Mouse (Mus musculus): ENCODE data around the gene Uggt1. TPM values are rescaled to one million over a fixed set of nuclear protein-coding genes. Genes with fewer than 3 reads are reported as not detected.

The Uggt1 gene
- total RNA-seq, 2 experiments from 2014 or later = 21.9 to 27.5 TPM

- no peak for DNase-seq
Measured at GRCm38 (mm10) chr1:36257276-36257675, 12.8 kb upstream of the Uggt1 start.

- DNase-seq = no peak
Measured at GRCm38 (mm10) chr1:36255871-36256640, 11.5 kb upstream of the Uggt1 start.

- DNase-seq = peak; percentile 34
Measured at GRCm38 (mm10) chr1:36254635-36255360, 10.3 kb upstream of the Uggt1 start.

GRCm38 (mm10) chr1:36252791-36253190, 8.3 kb upstream of the Uggt1 start:
- DNase-seq = peak; percentile 51

GRCm38 (mm10) chr1:36251426-36251825, 6.9 kb upstream of the Uggt1 start:
- DNase-seq = no peak

GRCm38 (mm10) chr1:36246688-36247087, 2.2 kb upstream of the Uggt1 start:
- DNase-seq = no peak

GRCm38 (mm10) chr1:36244828-36245215, 302 bp upstream of the Uggt1 start:
- DNase-seq = no peak

GRCm38 (mm10) chr1:36243447-36244057, 968 bp downstream of the Uggt1 start:
- no peak for DNase-seq

GRCm38 (mm10) chr1:36241903-36242429, 2.6 kb downstream of the Uggt1 start:
- no peak for DNase-seq

- DNase-seq = no peak
Measured at GRCm38 (mm10) chr1:36240176-36240575, 4.3 kb downstream of the Uggt1 start.

- DNase-seq = no peak
Measured at GRCm38 (mm10) chr1:36239396-36239795, 5.1 kb downstream of the Uggt1 start.

GRCm38 (mm10) chr1:36235855-36236254, 8.7 kb downstream of the Uggt1 start:
- no peak for DNase-seq

- DNase-seq = no peak
Measured at GRCm38 (mm10) chr1:36235057-36235639, 9.4 kb downstream of the Uggt1 start.

- DNase-seq = no peak
Measured at GRCm38 (mm10) chr1:36233218-36233617, 11.3 kb downstream of the Uggt1 start.

GRCm38 (mm10) chr1:36230919-36231705, 13.4 kb downstream of the Uggt1 start:
- DNase-seq = no peak

GRCm38 (mm10) chr1:36228461-36228860, 16.1 kb downstream of the Uggt1 start:
- no peak for DNase-seq

- no peak for DNase-seq
Measured at GRCm38 (mm10) chr1:36224648-36225047, 19.9 kb downstream of the Uggt1 start.

GRCm38 (mm10) chr1:36214324-36214723, 30.2 kb downstream of the Uggt1 start:
- no peak for DNase-seq

- DNase-seq = no peak
Measured at GRCm38 (mm10) chr1:36201739-36202138, 42.8 kb downstream of the Uggt1 start.

- DNase-seq = no peak
Measured at GRCm38 (mm10) chr1:36194482-36194881, 50.0 kb downstream of the Uggt1 start.

GRCm38 (mm10) chr1:36191966-36192365, 52.6 kb downstream of the Uggt1 start:
- DNase-seq = no peak

- no peak for DNase-seq
Measured at GRCm38 (mm10) chr1:36180038-36180437, 64.5 kb downstream of the Uggt1 start.

Measured in gastrocnemius, postnatal 10 days (tissue).